Mouse (Mus musculus) ES-E14 (cell line): ENCODE measurements around the gene P2rx3.

ENCODE experiments used
- CHD2 ChIP-seq: IDR thresholded peaks from 2 replicates; pipeline ENCODE4 v1.6.1; 2014; ENCODE audit warnings: mild to moderate bottlenecking, low read depth, low read length, inconsistent platforms
- HCFC1 ChIP-seq: IDR thresholded peaks from 2 replicates; pipeline ENCODE4 v1.6.1; 2012; ENCODE audit warnings: low read length, inconsistent platforms, borderline replicate concordance; ENCODE audit not compliant: insufficient read depth
- ZC3H11A ChIP-seq: IDR thresholded peaks from 2 replicates; pipeline ENCODE4 v1.6.1; 2012; ENCODE audit warnings: low read depth, mild to moderate bottlenecking, inconsistent platforms, low read length, borderline replicate concordance
- ZNF384 ChIP-seq: IDR thresholded peaks from 2 replicates; pipeline ENCODE4 v1.6.1; 2012; ENCODE audit warnings: low read depth, low read length, inconsistent platforms

DNA sequence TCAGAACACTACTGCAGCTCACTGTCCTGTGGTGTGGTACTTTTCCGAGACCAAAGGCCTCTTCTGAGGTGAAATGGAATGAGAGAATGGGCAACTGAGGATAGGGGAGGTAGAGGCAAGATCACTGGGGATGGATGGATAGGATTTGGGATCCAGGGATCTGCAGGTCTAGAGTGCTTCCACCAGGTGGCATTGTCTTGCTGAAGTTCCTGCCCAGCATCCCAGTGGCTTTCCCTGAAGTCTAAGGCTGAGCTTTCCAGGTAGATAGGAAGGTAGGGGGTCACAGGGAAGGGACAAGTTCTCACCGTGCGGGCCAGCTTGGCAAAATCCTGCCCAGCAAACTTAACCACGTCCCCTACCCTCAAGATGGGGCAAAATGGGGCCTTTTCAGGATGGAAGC is 15.2 kb downstream of the P2rx3 start:
- TF ChIP-seq HCFC1 (no peak), CHD2 (no peak), ZC3H11A (no peak), ZNF384 (no peak)
